Mouse (Mus musculus): ENCODE results near the gene Hells.

- TF ChIP-seq CTCF (IDR thresholded peaks at IDR 0.05; ENCODE audit: low read depth) (no peak), EP300 (IDR thresholded peaks at IDR 0.05; ENCODE audit: low read depth) (no peak)
Observed at GRCm38 (mm10) chr19:38970741-38971140, 40.0 kb downstream of the Hells start.
